Mouse (Mus musculus): ENCODE measurements around the gene Cux1. TPM values are rescaled to one million over a fixed set of nuclear protein-coding genes. Genes with fewer than 3 reads are reported as not detected.
"Not testable (repeated sequence)": the region's sequence is repeated elsewhere in the genome, so short reads cannot be mapped to it uniquely, and the experiment has no call there.

The Cux1 gene
- total and polyA plus RNA-seq, 3 experiments: 46.8 to 101 (median 85.8) TPM

- Histone ChIP-seq H3K79me2 (replicated peaks; ENCODE audit: control insufficient read depth, insufficient read depth, low read length) (no peaks in the 10 kb centered on the region), H3K9ac (ENCODE audit: low read depth, low read length) (no peak overlapping the region), H3K36me3 (ENCODE audit: control insufficient read depth, insufficient read depth, low read length) (peaks cover 11% of the 10 kb centered on the region), H3K27me3 (ENCODE audit: control insufficient read depth, insufficient read depth, low read length) (no peaks in the 10 kb centered on the region), H3K4me3 (no peak overlapping the region), H3K27ac (0 out of 2 replicates have a peak overlapping the region, but pooled peaks have one; percentile 6), H3K4me1 (ENCODE audit: control insufficient read depth, insufficient read depth, low read length) (peaks cover 14% of the 10 kb centered on the region)
- intact Hi-C loops (cut with DNase I): no loop called here
- WGBS: 64% methylated on average over 3 of the region's 3 CpGs
- no peak for DNase-seq
- no peak for TF ChIP-seq CTCF (IDR thresholded peaks at IDR 0.05)
- TF ChIP-seq POLR2A (IDR thresholded peaks at IDR 0.05; ENCODE audit: insufficient read depth, low read depth, low read length): no peak
- TF ChIP-seq EP300 (IDR thresholded peaks at IDR 0.05; ENCODE audit: insufficient read depth, low read depth, low read length): no peak
Observed at GRCm38 (mm10) chr5:136476272-136476671, 91.0 kb downstream of the Cux1 start.

GRCm38 (mm10) chr5:136475161-136475560 is 92.1 kb downstream of the Cux1 start:
- Histone ChIP-seq H3K4me1 (ENCODE audit: control insufficient read depth, insufficient read depth, low read length) (peaks cover 14% of the 10 kb centered on the region), H3K4me3 (no peak overlapping the region), H3K27ac (no peak overlapping the region), H3K36me3 (ENCODE audit: control insufficient read depth, insufficient read depth, low read length) (peaks cover 11% of the 10 kb centered on the region), H3K9ac (ENCODE audit: low read depth, low read length) (no peak overlapping the region), H3K27me3 (ENCODE audit: control insufficient read depth, insufficient read depth, low read length) (no peaks in the 10 kb centered on the region), H3K79me2 (replicated peaks; ENCODE audit: control insufficient read depth, insufficient read depth, low read length) (no peaks in the 10 kb centered on the region)
- WGBS: 97% methylated on average over 1 of the region's 1 CpGs
- intact Hi-C loops (cut with DNase I): no loop called here
- DNase-seq: no peak
- no peak for TF ChIP-seq POLR2A (IDR thresholded peaks at IDR 0.05; ENCODE audit: insufficient read depth, low read depth, low read length)
- TF ChIP-seq EP300 (IDR thresholded peaks at IDR 0.05; ENCODE audit: insufficient read depth, low read depth, low read length): no peak
- no peak for TF ChIP-seq CTCF (IDR thresholded peaks at IDR 0.05)

- WGBS: 81% methylated on average over 3 of the region's 3 CpGs
- Histone ChIP-seq H3K27me3 (ENCODE audit: control insufficient read depth, insufficient read depth, low read length) (no peaks in the 10 kb centered on the region), H3K27ac (no peak overlapping the region; the same call in 1 of the 2 replicates), H3K9ac (ENCODE audit: low read depth, low read length) (no peak overlapping the region), H3K4me1 (ENCODE audit: control insufficient read depth, insufficient read depth, low read length) (peaks cover 15% of the 10 kb centered on the region), H3K4me3 (no peak overlapping the region), H3K79me2 (replicated peaks; ENCODE audit: control insufficient read depth, insufficient read depth, low read length) (no peaks in the 10 kb centered on the region), H3K36me3 (ENCODE audit: control insufficient read depth, insufficient read depth, low read length) (peaks cover 9% of the 10 kb centered on the region)
- DNase-seq: no peak
- intact Hi-C loops (cut with DNase I): no loop called here
- TF ChIP-seq POLR2A (IDR thresholded peaks at IDR 0.05; ENCODE audit: insufficient read depth, low read depth, low read length): no peak
- no peak for TF ChIP-seq EP300 (IDR thresholded peaks at IDR 0.05; ENCODE audit: insufficient read depth, low read depth, low read length)
- TF ChIP-seq CTCF (IDR thresholded peaks at IDR 0.05): no peak
Observed at GRCm38 (mm10) chr5:136474086-136474485, 93.2 kb downstream of the Cux1 start.

GRCm38 (mm10) chr5:136473337-136473736 is 94.0 kb downstream of the Cux1 start:
- 48% methylated on average over 6 of the region's 6 CpGs for WGBS
- intact Hi-C loops (cut with DNase I): no loop called here
- H3K36me3 ChIP-seq (ENCODE audit: control insufficient read depth, insufficient read depth, low read length): peaks cover 9% of the 10 kb centered on the region
- H3K27me3 ChIP-seq (ENCODE audit: control insufficient read depth, insufficient read depth, low read length): no peaks in the 10 kb centered on the region
- H3K9ac ChIP-seq (ENCODE audit: low read depth, low read length): no peak overlapping the region
- no peaks in the 10 kb centered on the region for H3K79me2 ChIP-seq (replicated peaks; ENCODE audit: control insufficient read depth, insufficient read depth, low read length)
- peak overlapping the region; percentile 17 for H3K27ac ChIP-seq
- peak in 1 of 2 experiments; percentile 45 for DNase-seq
- peaks cover 18% of the 10 kb centered on the region for H3K4me1 ChIP-seq (ENCODE audit: control insufficient read depth, insufficient read depth, low read length)
- TF ChIP-seq POLR2A (IDR thresholded peaks at IDR 0.05; ENCODE audit: insufficient read depth, low read depth, low read length) (no peak), CTCF (IDR thresholded peaks at IDR 0.05) (no peak)
- no peak overlapping the region for H3K4me3 ChIP-seq

DNA sequence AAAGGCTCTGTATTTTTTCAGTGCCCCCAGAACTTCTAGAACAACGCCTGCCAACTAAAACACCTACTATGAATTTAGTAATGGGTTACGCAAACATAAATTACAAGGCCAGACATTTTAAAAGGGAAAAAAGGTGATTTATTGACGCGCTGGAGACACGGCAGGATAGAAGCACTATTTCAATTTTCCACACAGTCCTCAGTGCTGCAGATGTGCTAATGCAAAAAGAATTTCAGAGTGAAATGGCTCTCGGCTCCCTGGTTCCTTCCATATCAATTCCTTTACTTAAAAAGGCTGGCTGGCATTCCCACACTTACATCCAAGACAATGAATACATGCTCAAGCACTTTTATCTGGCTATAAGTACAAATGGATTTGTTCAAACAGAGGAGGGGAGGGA is 94.4 kb downstream of the Cux1 start:
- H3K27ac ChIP-seq: peak overlapping the region; percentile 17; the same call in 1 of the 2 replicates
- H3K27me3 ChIP-seq (ENCODE audit: control insufficient read depth, insufficient read depth, low read length): no peaks in the 10 kb centered on the region
- WGBS: 78% methylated on average over 6 of the region's 6 CpGs
- peaks cover 18% of the 10 kb centered on the region for H3K4me1 ChIP-seq (ENCODE audit: control insufficient read depth, insufficient read depth, low read length)
- peaks cover 5% of the 10 kb centered on the region for H3K36me3 ChIP-seq (ENCODE audit: control insufficient read depth, insufficient read depth, low read length)
- no peaks in the 10 kb centered on the region for H3K79me2 ChIP-seq (replicated peaks; ENCODE audit: control insufficient read depth, insufficient read depth, low read length)
- TF ChIP-seq POLR2A (IDR thresholded peaks at IDR 0.05; ENCODE audit: insufficient read depth, low read depth, low read length) (no peak), EP300 (IDR thresholded peaks at IDR 0.05; ENCODE audit: insufficient read depth, low read depth, low read length) (no peak), CTCF (IDR thresholded peaks at IDR 0.05) (no peak)
- H3K9ac ChIP-seq (ENCODE audit: low read depth, low read length): no peak overlapping the region
- no peak for DNase-seq
- H3K4me3 ChIP-seq: no peak overlapping the region
- intact Hi-C loops (cut with DNase I): no loop called here

DNA sequence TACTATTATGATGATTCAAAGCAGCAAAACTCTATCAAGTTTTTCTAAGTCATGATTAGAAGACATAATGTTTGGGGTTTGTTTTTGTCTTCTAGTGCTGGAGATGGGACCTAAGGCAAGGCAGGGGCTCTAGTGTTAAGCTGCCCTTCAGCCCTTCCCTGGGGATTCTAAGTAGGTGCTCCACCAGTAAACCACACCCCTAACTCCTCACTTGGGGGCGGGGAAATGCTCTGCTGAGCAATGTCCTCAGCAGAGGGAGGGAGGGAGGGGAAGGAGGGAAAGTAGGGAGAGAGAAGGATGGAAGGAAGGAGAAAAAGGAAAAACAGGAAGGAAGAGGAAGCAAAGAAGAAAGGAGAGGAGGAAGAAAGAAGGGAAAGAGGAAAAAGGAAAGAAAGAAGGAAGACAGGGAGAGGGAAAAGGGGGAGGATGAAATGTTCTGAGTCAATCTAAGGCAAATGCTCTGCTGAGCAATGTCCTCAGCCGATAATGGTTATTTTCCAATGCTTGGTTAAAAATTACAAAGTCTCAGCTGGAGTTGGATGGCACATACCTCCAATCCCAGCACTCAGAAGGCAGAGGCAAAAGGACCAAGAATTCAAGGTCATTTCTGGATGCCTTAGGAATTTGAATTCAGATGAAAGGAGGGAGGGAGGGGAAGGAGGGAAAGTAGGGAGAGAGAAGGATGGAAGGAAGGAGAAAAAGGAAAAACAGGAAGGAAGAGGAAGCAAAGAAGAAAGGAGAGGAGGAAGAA is 96.1 kb downstream of the Cux1 start:
- H3K4me1 ChIP-seq (ENCODE audit: control insufficient read depth, insufficient read depth, low read length): peaks cover 22% of the 10 kb centered on the region
- H3K27ac ChIP-seq; H3K4me3 ChIP-seq; H3K9ac ChIP-seq (ENCODE audit: low read depth, low read length); H3K79me2 ChIP-seq (replicated peaks; ENCODE audit: control insufficient read depth, insufficient read depth, low read length); H3K36me3 ChIP-seq (ENCODE audit: control insufficient read depth, insufficient read depth, low read length); intact Hi-C loops (cut with DNase I); H3K27me3 ChIP-seq (ENCODE audit: control insufficient read depth, insufficient read depth, low read length); DNase-seq: not testable (repeated sequence)
- 82% methylated on average over 2 of the region's 2 CpGs for WGBS
